Mouse (Mus musculus) bone marrow, adult 2 months (tissue): ENCODE measurements around the gene 1700028K03Rik. TPM values are rescaled to one million over a fixed set of nuclear protein-coding genes. Genes with fewer than 3 reads are reported as not detected.

Source experiments
- H3K27ac ChIP-seq: fragments of 200-500 bp; 2 replicates; pipeline ENCODE4 v1.5.1; 2012; ENCODE audit warnings: low read depth, mild to moderate bottlenecking, control low read depth, inconsistent platforms, low read length; ENCODE audit not compliant: control insufficient read depth, poor library complexity, insufficient read depth
- H3K4me1 ChIP-seq: fragments of 200-500 bp; 2 replicates; pipeline ENCODE4 v1.6.1; 2011; ENCODE audit warnings: low read length; ENCODE audit not compliant: control insufficient read depth, insufficient read depth
- H3K4me3 ChIP-seq: fragments of 200-500 bp; replicated peaks from 2 replicates; pipeline ENCODE3; 2011; ENCODE audit warnings: mild to moderate bottlenecking, low read depth, low read length, control low read depth; ENCODE audit not compliant: control insufficient read depth
- CTCF ChIP-seq: fragments of 200-500 bp; IDR thresholded peaks from 2 replicates; pipeline ENCODE4 v1.5.1; 2011; ENCODE audit warnings: low read length, control low read depth; ENCODE audit not compliant: control insufficient read depth, insufficient read depth
- POLR2A ChIP-seq: fragments of 200-500 bp; IDR thresholded peaks from 2 replicates; pipeline ENCODE4 v1.6.1; 2011; ENCODE audit warnings: low read depth, mild to moderate bottlenecking, control low read depth, low read length, borderline replicate concordance; ENCODE audit not compliant: control insufficient read depth
- WGBS: fragments of 180-500 bp; shearing (Covaris S2); methylation state at CpG from one replicate; pipeline ENCODE4 v1.1.7; 2018; 5-methylcytosine and 5-hydroxymethylcytosine counted together
- polyA plus RNA-seq: library from polyadenylated mRNA; stranded (reverse); fragments of >200 nt; gene quantifications from 2 replicates; pipeline ENCODE4 v1.2.4, GENCODE M21; 2011; ENCODE audit warnings: low replicate concordance; ENCODE audit not compliant: missing spikeins, insufficient read depth, insufficient read length

Gene 1700028K03Rik
- polyA plus RNA-seq, 1 experiment, result not detected

- WGBS, result 86% methylated on average over 5 of the region's 5 CpGs
- TF ChIP-seq CTCF, result no peak
- TF ChIP-seq POLR2A, result no peak
- Histone ChIP-seq H3K4me3 (no peak overlapping the region), H3K27ac (no peak overlapping the region), H3K4me1 (no peaks in the 10 kb centered on the region; the same call in 1 of the 2 replicates)
These were observed 34.5 kb upstream of the 1700028K03Rik start for GRCm38 (mm10) chr5:107499891-107500535.

- 77% methylated on average over 1 of the region's 1 CpGs for WGBS
- Histone ChIP-seq H3K4me3 (no peak overlapping the region), H3K27ac (no peak overlapping the region), H3K4me1 (no peaks in the 10 kb centered on the region; the same call in 1 of the 2 replicates)
- TF ChIP-seq POLR2A, result no peak
- no peak for TF ChIP-seq CTCF
These were observed 33.8 kb upstream of the 1700028K03Rik start for GRCm38 (mm10) chr5:107500741-107501140.

GRCm38 (mm10) chr5:107507321-107507720, 27.2 kb upstream of the 1700028K03Rik start, which contains the start of gene Gm42669:
Gm42669 (plus strand) TSS chr5:107507621.
- TF ChIP-seq CTCF (no peak), POLR2A (no peak)
- no peaks in the 10 kb centered on the region; the same call in 1 of the 2 replicates for H3K4me1 ChIP-seq
- 87% methylated on average over 4 of the region's 4 CpGs for WGBS

GRCm38 (mm10) chr5:107510503-107510902, 24.0 kb upstream of the 1700028K03Rik start:
- 85% methylated on average over 10 of the region's 10 CpGs for WGBS
- Histone ChIP-seq H3K4me1 (peaks cover 2% of the 10 kb centered on the region; the same call in 1 of the 2 replicates), H3K4me3 (no peak overlapping the region), H3K27ac (no peak overlapping the region)
- TF ChIP-seq CTCF, result no peak
- no peak for TF ChIP-seq POLR2A

More at GRCm38 (mm10) chr5:107507321-107507720, 27.2 kb upstream of the 1700028K03Rik start, which contains the start of gene Gm42669:
- Histone ChIP-seq H3K27ac (no peak within 1 kb of the TSS), H3K4me3 (no peak within 1 kb of the TSS)

GRCm38 (mm10) chr5:107511326-107511725, 23.2 kb upstream of the 1700028K03Rik start:
- WGBS, result 64% methylated on average over 2 of the region's 2 CpGs
- no peak overlapping the region for H3K27ac ChIP-seq
- peaks cover 2% of the 10 kb centered on the region; the same call in 1 of the 2 replicates for H3K4me1 ChIP-seq
- TF ChIP-seq CTCF, result no peak
- no peak for TF ChIP-seq POLR2A
- H3K4me3 ChIP-seq, result no peak overlapping the region

- WGBS, result 13% methylated on average over 7 of the region's 7 CpGs
- TF ChIP-seq CTCF (peak; percentile 92), POLR2A (no peak)
These were observed 20.9 kb upstream of the 1700028K03Rik start for GRCm38 (mm10) chr5:107513583-107513982.

GRCm38 (mm10) chr5:107515453-107515852, 19.1 kb upstream of the 1700028K03Rik start:
- WGBS, result 86% methylated on average over 3 of the region's 3 CpGs

More at GRCm38 (mm10) chr5:107513583-107513982, 20.9 kb upstream of the 1700028K03Rik start:
- Histone ChIP-seq H3K4me1 (peaks cover 2% of the 10 kb centered on the region; the same call in 1 of the 2 replicates), H3K27ac (no peak overlapping the region), H3K4me3 (no peak overlapping the region)

GRCm38 (mm10) chr5:107516087-107516486, 18.4 kb upstream of the 1700028K03Rik start:
- TF ChIP-seq POLR2A (no peak), CTCF (no peak)

More at GRCm38 (mm10) chr5:107515453-107515852, 19.1 kb upstream of the 1700028K03Rik start:
- H3K4me3 ChIP-seq, result no peak overlapping the region
- peaks cover 2% of the 10 kb centered on the region; the same call in 1 of the 2 replicates for H3K4me1 ChIP-seq
- no peak for TF ChIP-seq CTCF
- no peak for TF ChIP-seq POLR2A
- H3K27ac ChIP-seq, result no peak overlapping the region

GRCm38 (mm10) chr5:107518602-107519001, 15.9 kb upstream of the 1700028K03Rik start:
- TF ChIP-seq CTCF (no peak), POLR2A (no peak)
- 95% methylated on average over 4 of the region's 4 CpGs for WGBS
- peaks cover 1% of the 10 kb centered on the region for H3K4me1 ChIP-seq

More at GRCm38 (mm10) chr5:107516087-107516486, 18.4 kb upstream of the 1700028K03Rik start:
- H3K4me1 ChIP-seq, result peaks cover 2% of the 10 kb centered on the region; the same call in 1 of the 2 replicates
- H3K4me3 ChIP-seq, result no peak overlapping the region
- no peak overlapping the region for H3K27ac ChIP-seq
- 81% methylated on average over 1 of the region's 1 CpGs for WGBS

More at GRCm38 (mm10) chr5:107518602-107519001, 15.9 kb upstream of the 1700028K03Rik start:
- Histone ChIP-seq H3K4me3 (no peak overlapping the region), H3K27ac (no peak overlapping the region)
